Mouse (Mus musculus): ENCODE measurements at regions not wholly inside any gene's neighbourhood (a gene's known extent, or its start where the extent isn't known, plus 50 kb on each side); places are given as distances from the start of the nearest gene placed in this dataset.

GRCm38 (mm10) chr6:147719539-147719938, 243.9 kb downstream of the Ccdc91 start:
- TF ChIP-seq CTCF (IDR thresholded peaks at IDR 0.05; ENCODE audit: low read depth, low read length) (no peak), POLR2A (IDR thresholded peaks at IDR 0.05; ENCODE audit: borderline replicate concordance, low read depth, low read length) (no peak)

All from bone marrow macrophage, adult 2 months (primary cell).